Mouse (Mus musculus): ENCODE data around the gene Car15. TPM values are rescaled to one million over a fixed set of nuclear protein-coding genes. Genes with fewer than 3 reads are reported as not detected.

Car15 gene
- polyA plus RNA-seq, 1 experiment from 2014 or later, result 2.3 TPM

DNA sequence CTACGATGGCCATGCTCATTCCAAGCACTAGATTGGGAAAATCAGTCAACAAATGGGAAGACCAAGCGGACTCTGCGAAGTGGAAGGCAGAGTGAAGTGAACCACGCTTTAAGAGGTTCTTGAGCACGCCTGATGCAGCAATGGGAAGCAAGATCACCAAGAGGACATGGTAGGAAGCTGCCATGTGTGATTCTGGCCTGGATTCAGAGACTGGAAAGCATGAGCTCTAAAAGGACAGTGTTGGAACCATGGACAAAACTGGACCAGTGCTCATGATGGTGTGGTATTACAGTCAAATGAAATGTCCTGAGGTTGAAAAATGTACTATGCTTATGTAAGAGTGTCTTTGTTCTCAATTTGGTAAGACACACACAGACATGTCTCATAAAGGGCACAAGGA, 13.2 kb upstream of the Car15 start:
- H3K27me3 ChIP-seq (ENCODE audit: insufficient read depth, poor library complexity, severe bottlenecking), result no peaks in the 10 kb centered on the region
- 98% methylated on average over 5 of the region's 5 CpGs for WGBS
- H3K9me3 ChIP-seq, result no peaks in the 10 kb centered on the region
- H3K36me3 ChIP-seq, result peaks cover 94% of the 10 kb centered on the region
- H3K4me1 ChIP-seq (replicated peaks), result no peaks in the 10 kb centered on the region
- no peak overlapping the region for H3K27ac ChIP-seq
- no peak for DNase-seq (ENCODE audit: low spot score)
- H3K4me3 ChIP-seq, result no peak overlapping the region

DNA sequence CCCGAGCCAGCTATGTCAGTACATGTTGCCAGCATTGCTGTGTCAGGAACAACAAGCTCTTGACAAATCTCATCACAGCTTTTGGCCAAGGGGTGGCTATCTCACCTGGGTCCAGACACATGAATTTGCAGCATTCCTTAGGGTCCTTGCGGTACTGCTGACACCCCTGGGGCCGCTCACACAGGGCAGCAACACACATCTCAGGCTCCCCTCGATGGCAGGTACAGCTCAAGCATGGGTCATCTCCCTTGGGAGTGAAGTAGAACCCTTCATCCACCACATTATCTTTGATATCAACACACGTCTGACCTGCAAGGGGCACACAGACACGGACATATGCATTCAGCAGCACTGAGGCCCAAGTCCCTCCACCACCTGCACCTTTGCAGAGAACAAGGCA, 11.3 kb upstream of the Car15 start:
- no peaks in the 10 kb centered on the region for H3K4me1 ChIP-seq (replicated peaks)
- no peaks in the 10 kb centered on the region for H3K9me3 ChIP-seq
- DNase-seq (ENCODE audit: low spot score), result no peak
- 90% methylated on average over 6 of the region's 6 CpGs for WGBS
- H3K36me3 ChIP-seq, result peaks cover 96% of the 10 kb centered on the region
- no peak overlapping the region for H3K27ac ChIP-seq
- no peaks in the 10 kb centered on the region for H3K27me3 ChIP-seq (ENCODE audit: insufficient read depth, poor library complexity, severe bottlenecking)
- H3K4me3 ChIP-seq, result no peak overlapping the region

DNA sequence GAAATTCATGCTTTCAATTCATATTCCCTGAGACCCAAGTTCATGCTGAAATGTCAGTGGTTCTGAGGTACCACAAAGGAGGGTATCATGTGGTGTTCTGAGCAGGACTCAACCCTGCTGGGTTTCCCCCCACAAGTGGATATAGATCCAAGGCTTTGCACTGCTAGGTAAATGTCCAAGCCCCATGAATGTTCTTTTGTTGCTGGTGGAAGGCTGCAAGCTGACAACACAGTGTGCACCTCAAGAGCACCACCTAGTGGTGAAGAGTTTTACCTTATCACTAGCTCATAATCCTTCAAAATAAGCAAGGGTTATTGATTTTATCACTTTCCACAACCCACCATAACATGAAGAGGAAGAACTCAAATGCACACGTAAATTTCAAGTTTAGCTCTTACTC, 10.8 kb upstream of the Car15 start:
- no peaks in the 10 kb centered on the region for H3K4me1 ChIP-seq (replicated peaks)
- WGBS, result 38% methylated on average over 1 of the region's 1 CpGs
- H3K4me3 ChIP-seq, result no peak overlapping the region
- H3K27ac ChIP-seq, result no peak overlapping the region
- H3K36me3 ChIP-seq, result peaks cover 96% of the 10 kb centered on the region
- H3K9me3 ChIP-seq, result no peaks in the 10 kb centered on the region
- H3K27me3 ChIP-seq (ENCODE audit: insufficient read depth, poor library complexity, severe bottlenecking), result no peaks in the 10 kb centered on the region
- no peak for DNase-seq (ENCODE audit: low spot score)

DNA sequence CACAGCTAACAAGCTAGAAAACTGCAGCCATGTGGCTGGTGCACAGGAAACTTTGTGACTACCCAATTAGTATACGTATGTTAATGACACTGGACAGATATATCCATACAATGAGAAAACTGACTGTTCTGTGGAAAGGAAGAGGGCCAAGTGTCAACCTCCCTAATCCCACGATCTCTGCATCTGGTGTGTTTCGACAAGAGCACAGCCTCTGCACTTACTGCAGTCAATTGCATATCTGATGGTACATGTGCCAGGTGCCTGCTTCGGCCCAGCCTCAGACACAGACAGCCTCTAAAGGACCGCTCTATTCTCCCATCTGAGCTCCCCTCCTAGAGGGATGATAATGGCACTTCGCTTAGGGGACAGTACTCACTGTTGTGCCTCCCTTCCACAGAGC, 10.3 kb upstream of the Car15 start:
- H3K36me3 ChIP-seq, result peaks cover 96% of the 10 kb centered on the region
- 94% methylated on average over 6 of the region's 6 CpGs for WGBS
- H3K9me3 ChIP-seq, result no peaks in the 10 kb centered on the region

DNA sequence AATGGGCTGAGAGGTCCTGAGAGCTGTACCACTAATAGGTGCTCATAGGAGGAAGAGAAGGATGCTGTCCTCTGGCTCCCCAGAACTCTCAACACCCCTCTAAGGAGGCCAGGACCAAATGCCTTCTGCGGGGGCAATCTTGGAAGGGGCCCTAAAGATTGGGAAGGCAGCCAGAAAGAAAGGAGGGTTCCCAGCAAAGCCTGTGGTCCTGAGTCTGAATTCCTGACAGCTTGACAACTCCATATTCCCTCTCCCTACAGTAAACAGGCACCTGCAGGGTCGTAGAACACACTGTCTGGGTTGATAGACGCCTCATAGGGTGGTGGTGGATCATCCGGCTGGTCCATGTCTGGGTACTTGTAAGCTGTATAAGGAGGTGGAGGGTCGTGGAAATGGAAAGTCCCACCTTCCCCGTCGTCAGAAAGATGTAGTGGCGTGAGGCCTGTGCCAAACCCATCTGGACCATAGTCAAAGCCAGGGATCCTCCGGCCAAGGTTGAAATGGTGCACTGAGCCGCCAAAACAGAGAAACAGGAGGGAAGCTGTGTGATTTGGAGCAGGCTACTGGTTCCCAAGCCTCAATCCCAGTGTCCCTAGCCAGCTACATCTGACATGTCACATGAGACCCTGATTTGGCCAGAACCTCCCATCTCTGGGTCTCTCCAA, 5.7 kb upstream of the Car15 start:
- DNase-seq (ENCODE audit: low spot score), result no peak
- H3K4me1 ChIP-seq (replicated peaks), result no peaks in the 10 kb centered on the region
- peaks cover 97% of the 10 kb centered on the region for H3K36me3 ChIP-seq
- H3K4me3 ChIP-seq, result no peak overlapping the region
- H3K27me3 ChIP-seq (ENCODE audit: insufficient read depth, poor library complexity, severe bottlenecking), result no peaks in the 10 kb centered on the region; the same call in 1 of the 2 replicates
- H3K9me3 ChIP-seq, result no peaks in the 10 kb centered on the region
- no peak overlapping the region for H3K27ac ChIP-seq
- WGBS, result 90% methylated on average over 10 of the region's 10 CpGs

More for the DNA sequence above, 10.3 kb upstream of the Car15 start:
- Histone ChIP-seq H3K27ac (no peak overlapping the region), H3K4me1 (replicated peaks) (no peaks in the 10 kb centered on the region), H3K27me3 (ENCODE audit: insufficient read depth, poor library complexity, severe bottlenecking) (no peaks in the 10 kb centered on the region), H3K4me3 (no peak overlapping the region)
- no peak for DNase-seq (ENCODE audit: low spot score)

DNA sequence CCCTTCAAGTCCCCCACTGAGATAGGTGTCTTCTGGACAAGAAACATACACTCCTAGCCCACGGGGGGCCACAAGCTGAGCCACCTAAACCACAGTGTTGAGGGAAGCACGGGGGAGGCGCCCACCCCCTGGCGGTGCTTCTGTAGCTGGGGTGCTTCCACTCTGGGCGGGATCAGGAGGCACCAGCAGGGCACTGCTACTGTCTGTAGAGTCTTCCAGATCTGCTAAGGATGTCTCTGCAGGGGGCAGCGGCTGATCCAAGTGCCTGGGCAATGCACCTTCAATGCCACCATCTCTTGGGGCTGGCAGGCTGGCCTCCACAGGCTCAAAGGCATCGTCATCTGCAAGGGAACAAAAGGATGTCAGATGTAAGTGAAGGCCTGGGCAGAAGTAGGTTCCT, 4.3 kb upstream of the Car15 start:
- H3K9me3 ChIP-seq, result no peaks in the 10 kb centered on the region
- H3K4me3 ChIP-seq, result no peak overlapping the region
- H3K27me3 ChIP-seq (ENCODE audit: insufficient read depth, poor library complexity, severe bottlenecking), result peaks cover 7% of the 10 kb centered on the region
- 95% methylated on average over 7 of the region's 7 CpGs for WGBS
- H3K36me3 ChIP-seq, result peaks cover 83% of the 10 kb centered on the region
- no peaks in the 10 kb centered on the region for H3K4me1 ChIP-seq (replicated peaks)
- no peak overlapping the region for H3K27ac ChIP-seq
- no peak for DNase-seq (ENCODE audit: low spot score)

DNA sequence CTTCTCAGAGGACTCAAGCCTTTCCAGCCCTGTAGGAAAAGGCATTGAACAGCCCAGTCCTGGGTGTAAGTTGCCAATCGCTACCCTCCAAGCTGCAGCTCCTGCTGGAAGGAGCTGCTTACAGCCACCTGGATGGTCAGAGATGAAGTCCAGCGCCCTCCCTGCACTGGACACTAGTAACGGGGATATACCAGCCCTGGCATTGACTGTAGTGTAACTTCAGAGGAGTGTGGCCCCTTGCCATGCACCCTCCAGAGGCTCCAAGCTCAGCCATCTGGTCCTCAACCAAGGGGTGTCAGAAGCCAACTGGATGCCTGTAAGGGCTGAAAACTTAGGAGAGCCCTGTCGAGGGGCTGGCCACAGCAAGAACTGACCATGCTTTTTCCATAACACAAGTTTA, 1.8 kb upstream of the Car15 start:
- WGBS, result 87% methylated on average over 4 of the region's 4 CpGs
- Histone ChIP-seq H3K27ac (no peak overlapping the region), H3K9me3 (no peaks in the 10 kb centered on the region), H3K4me3 (no peak overlapping the region), H3K4me1 (replicated peaks) (no peaks in the 10 kb centered on the region), H3K27me3 (ENCODE audit: insufficient read depth, poor library complexity, severe bottlenecking) (peaks cover 32% of the 10 kb centered on the region), H3K36me3 (peaks cover 58% of the 10 kb centered on the region)
- DNase-seq (ENCODE audit: low spot score), result no peak

DNA sequence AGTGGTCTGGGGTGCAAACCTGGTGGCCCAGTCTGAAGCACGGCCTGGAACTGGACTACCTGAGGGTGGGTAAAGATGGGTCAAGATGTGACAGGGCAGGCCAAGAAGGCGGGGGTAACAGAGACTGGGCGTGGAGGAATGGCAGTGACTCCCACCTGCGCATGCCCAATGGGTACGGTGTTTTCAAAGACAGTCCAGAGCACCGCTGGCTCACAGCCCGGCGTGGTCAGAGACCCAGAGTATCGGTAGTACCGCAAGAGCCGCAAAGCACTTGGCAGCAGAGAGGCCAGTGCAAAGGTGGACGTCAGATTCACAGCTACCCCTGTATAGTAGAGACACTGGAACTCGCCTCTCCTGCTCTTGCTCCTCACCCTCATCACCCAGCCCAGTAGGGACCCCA, 2.7 kb downstream of the Car15 start:
- peaks cover 23% of the 10 kb centered on the region for H3K4me1 ChIP-seq (replicated peaks)
- peaks cover 77% of the 10 kb centered on the region for H3K27me3 ChIP-seq (ENCODE audit: insufficient read depth, poor library complexity, severe bottlenecking)
- no peak overlapping the region for H3K4me3 ChIP-seq
- H3K9me3 ChIP-seq, result no peaks in the 10 kb centered on the region
- DNase-seq (ENCODE audit: low spot score), result no peak
- WGBS, result 59% methylated on average over 13 of the region's 13 CpGs
- H3K27ac ChIP-seq, result no peak overlapping the region
- H3K36me3 ChIP-seq, result peaks cover 14% of the 10 kb centered on the region

DNA sequence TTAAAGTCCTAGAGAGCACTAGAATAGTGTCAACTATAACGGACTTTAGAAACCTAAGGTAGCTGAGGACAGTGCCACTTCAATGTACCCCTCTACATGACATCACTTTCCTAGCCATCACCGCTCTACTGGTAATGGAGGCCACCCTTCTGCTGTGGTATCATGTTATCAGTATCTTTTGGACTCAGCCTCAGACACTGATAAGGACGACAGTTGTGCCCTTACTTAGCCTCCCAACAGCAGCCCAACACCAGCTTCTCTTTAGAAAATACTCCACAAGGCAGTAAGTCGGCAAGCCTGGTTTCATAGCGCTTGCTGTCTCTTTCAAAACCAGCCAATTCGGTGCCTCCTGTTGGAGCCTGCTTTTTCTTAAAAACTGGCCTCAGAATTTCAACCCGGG, 3.6 kb downstream of the Car15 start:
- Histone ChIP-seq H3K27ac (no peak overlapping the region), H3K4me1 (replicated peaks) (peaks cover 23% of the 10 kb centered on the region), H3K36me3 (peaks cover 5% of the 10 kb centered on the region), H3K27me3 (ENCODE audit: insufficient read depth, poor library complexity, severe bottlenecking) (peaks cover 86% of the 10 kb centered on the region), H3K4me3 (peak overlapping the region; percentile 70), H3K9me3 (no peaks in the 10 kb centered on the region)
- WGBS, result 54% methylated on average over 7 of the region's 7 CpGs
- DNase-seq (ENCODE audit: low spot score), result no peak

DNA sequence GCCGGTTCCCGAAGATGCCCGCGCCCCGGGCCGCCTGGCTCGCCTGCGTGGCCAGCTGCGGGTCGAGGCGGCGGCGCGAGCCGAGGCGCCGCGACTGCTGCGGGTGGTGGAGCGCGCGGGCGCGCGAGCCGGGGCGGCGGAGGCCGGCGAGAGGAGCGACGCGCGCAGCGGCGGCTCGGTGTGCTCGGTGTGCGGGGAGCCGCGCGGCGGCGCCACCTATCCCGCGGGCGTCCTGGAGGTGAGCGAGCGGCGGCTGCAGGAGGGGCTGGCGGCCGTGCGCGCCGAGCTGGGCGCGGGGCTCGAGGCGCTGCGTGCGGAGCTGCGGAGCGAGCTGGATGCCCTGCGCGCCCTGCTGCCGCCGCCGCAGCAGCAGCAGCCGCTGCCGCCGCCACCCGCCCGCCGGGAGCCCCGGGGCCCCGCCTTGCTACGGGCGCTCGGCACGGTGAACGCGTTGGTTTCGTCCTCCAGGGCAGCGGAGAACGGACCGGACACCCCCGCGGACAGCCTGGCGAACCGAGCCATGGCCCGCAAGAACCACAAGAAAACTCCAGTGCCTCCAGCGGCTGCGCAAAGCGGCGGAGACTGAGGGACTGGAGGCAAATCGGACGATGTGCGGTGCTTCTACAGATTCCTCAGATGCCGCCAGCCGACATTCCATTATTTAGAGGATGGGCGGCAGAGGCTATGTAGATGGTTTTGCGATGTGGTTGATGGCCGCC, 4.3 kb downstream of the Car15 start:
- Histone ChIP-seq H3K4me1 (replicated peaks) (peaks cover 23% of the 10 kb centered on the region), H3K27me3 (ENCODE audit: insufficient read depth, poor library complexity, severe bottlenecking) (peaks cover 93% of the 10 kb centered on the region), H3K4me3 (peak overlapping the region; percentile 70), H3K27ac (peak overlapping the region; percentile 79), H3K36me3 (no peaks in the 10 kb centered on the region; the same call in 1 of the 2 replicates), H3K9me3 (no peaks in the 10 kb centered on the region)
- DNase-seq (ENCODE audit: low spot score), result peak; percentile 73
- WGBS, result 1% methylated on average over 103 of the region's 103 CpGs

DNA sequence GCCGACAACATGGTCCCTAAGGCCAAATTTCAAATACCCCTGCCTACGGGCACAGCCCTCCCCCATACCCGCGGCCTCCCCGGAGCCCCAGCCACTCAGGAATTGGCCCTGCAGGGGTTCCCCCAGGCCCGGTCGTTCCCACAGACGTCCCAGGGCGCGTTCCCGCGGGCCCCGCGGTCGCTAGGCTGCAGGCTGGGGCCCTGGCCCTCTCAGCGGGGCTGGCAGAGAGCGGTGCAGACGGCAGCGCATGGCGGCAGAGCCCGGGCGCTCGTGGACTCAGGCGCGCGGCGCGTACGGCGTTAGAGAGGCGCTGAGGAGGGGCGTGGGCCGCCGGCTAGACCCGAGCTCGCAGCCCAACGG, 4.9 kb downstream of the Car15 start:
- DNase-seq (ENCODE audit: low spot score), result peak; percentile 59
- H3K9me3 ChIP-seq, result no peaks in the 10 kb centered on the region
- no peaks in the 10 kb centered on the region; the same call in 1 of the 2 replicates for H3K36me3 ChIP-seq
- H3K27ac ChIP-seq, result peak overlapping the region; percentile 79
- peaks cover 23% of the 10 kb centered on the region for H3K4me1 ChIP-seq (replicated peaks)
- under 1% methylated on average over 37 of the region's 37 CpGs for WGBS
- H3K27me3 ChIP-seq (ENCODE audit: insufficient read depth, poor library complexity, severe bottlenecking), result peaks cover 99% of the 10 kb centered on the region
- H3K4me3 ChIP-seq, result peak overlapping the region; percentile 70

DNA sequence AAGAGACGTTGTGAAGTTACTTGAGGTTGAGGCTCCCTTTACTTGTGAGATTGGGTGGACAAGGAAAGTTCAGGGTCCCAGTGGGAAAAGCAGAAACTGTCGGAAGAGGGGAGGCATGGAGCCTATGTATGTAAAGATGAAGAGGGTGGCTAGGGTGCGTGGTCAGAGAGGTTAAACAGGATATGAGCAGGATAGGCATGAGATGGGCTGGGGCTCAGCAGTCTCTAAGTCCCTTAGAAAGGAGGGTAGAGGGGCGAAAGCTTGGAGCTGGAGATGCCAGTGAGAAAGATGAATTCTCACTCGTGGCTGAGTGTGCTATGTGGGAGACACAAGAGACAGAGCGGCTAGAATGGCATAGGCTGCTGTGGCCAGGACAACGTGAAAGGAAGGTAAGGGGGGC, 5.3 kb downstream of the Car15 start, which contains the start of gene B830017H08Rik:
Gene B830017H08Rik (plus strand): TSS at position 301 of the 400 bp plus-strand sequence.
- H3K36me3 ChIP-seq, result no peaks in the 10 kb centered on the region
- peaks cover 23% of the 10 kb centered on the region for H3K4me1 ChIP-seq (replicated peaks)
- no peaks in the 10 kb centered on the region for H3K9me3 ChIP-seq
- no peak for DNase-seq (ENCODE audit: low spot score)
- H3K27ac ChIP-seq, result peak within 1 kb of the TSS; percentile 79
- H3K27me3 ChIP-seq (ENCODE audit: insufficient read depth, poor library complexity, severe bottlenecking), result peaks cover 98% of the 10 kb centered on the region
- WGBS, result 24% methylated on average over 7 of the region's 7 CpGs
- H3K4me3 ChIP-seq, result peak within 1 kb of the TSS; percentile 70

DNA sequence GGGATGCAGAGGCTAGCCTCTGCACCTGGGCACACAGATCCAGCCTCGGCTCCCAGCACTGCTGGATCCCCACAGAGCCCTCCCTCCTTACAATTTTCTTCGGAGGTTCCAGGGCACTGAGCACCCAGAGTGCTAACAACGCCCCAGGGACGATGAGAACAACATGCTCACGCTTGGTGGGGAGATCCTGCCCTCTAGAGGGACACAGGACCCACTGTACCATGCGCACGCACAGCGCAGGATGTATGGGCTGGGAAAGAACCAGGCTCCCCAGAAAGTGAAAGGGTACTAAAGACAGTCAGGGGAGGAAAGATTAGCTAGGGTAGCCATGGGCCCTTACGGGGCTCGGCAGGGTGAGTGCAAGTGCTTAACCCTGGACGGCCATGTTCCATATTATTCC, 6.4 kb downstream of the Car15 start:
- H3K4me3 ChIP-seq, result no peak overlapping the region
- WGBS, result 11% methylated on average over 11 of the region's 11 CpGs
- no peak for DNase-seq (ENCODE audit: low spot score)
- no peak overlapping the region for H3K27ac ChIP-seq
- H3K9me3 ChIP-seq, result no peaks in the 10 kb centered on the region
- no peaks in the 10 kb centered on the region for H3K36me3 ChIP-seq
- H3K27me3 ChIP-seq (ENCODE audit: insufficient read depth, poor library complexity, severe bottlenecking), result peaks cover 95% of the 10 kb centered on the region
- peaks cover 23% of the 10 kb centered on the region for H3K4me1 ChIP-seq (replicated peaks)
